Mouse (Mus musculus) ES-Bruce4 (cell line): ENCODE measurements around the gene Frmd4a.

ENCODE experiments used
- CTCF ChIP-seq: IDR thresholded peaks from one replicate; pipeline ENCODE4 v1.8.1; 2011; ENCODE audit warnings: low read depth, low read length
- EP300 ChIP-seq: IDR thresholded peaks from 2 replicates; pipeline ENCODE4 v1.6.1; 2011; ENCODE audit warnings: low read depth, low read length; ENCODE audit not compliant: insufficient read depth
- POLR2A ChIP-seq: IDR thresholded peaks from one replicate; pipeline ENCODE4 v1.8.1; 2011; ENCODE audit warnings: low read length; ENCODE audit not compliant: insufficient read depth

DNA sequence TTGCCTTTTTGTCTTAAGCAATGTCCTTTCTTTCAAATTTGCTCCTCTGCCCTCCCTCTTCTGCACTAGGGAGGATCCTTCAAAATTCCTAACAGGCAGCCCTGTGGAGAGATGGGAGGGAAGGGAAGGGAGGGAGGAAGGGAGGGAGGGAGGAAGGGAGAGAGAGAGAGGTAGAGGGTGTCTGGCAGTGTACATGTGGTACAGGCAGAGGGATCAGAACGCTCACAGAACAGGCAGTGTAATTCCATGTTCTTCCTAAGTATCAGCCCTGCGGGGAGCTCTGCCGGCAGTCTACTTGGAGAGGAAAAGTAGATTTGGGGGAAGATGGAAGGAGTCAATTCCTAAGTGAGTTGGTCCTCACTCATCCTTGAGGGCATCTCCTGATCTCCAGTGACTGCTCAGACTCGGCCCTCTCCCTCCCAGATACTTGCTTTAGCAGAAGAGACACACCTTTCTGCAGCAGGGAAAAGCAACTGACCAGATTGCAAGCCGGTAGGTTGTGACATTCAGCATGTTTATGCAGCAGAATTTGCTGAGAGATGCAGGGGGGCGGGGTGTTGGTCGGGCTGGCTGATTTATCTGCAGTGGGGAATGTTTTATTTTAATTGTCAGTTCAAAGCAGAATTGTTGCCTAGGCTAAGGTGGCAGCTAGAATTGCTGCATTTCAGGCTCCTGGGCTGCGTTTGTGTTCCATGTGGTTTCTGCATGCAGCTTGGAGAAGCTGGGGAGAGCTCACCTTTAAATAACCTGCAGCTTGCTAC is at the start of gene Frmd4a:
- TF ChIP-seq CTCF (no peak), EP300 (no peak), POLR2A (no peak)
